Mouse (Mus musculus) right cerebral cortex, postnatal 36 days (tissue): ENCODE results near the gene Tex26.

ENCODE experiments used
- DNase-seq, 2 experiments: peaks; one replicate each; pipeline ENCODE4 v3.0.0; 2022; ENCODE audit warnings: low spot score in 2 of 2, mixed read lengths in 1 of 2

Tex26 gene

GRCm38 (mm10) chr5:149439531-149440179, at the start of gene Tex26:
Gene Tex26, plus strand, starts transcription at chr5:149439660.
- peak; percentile 47 to 51 for DNase-seq

GRCm38 (mm10) chr5:149391574-149392375, 47.7 kb upstream of the Tex26 start:
- no peak for DNase-seq

DNA sequence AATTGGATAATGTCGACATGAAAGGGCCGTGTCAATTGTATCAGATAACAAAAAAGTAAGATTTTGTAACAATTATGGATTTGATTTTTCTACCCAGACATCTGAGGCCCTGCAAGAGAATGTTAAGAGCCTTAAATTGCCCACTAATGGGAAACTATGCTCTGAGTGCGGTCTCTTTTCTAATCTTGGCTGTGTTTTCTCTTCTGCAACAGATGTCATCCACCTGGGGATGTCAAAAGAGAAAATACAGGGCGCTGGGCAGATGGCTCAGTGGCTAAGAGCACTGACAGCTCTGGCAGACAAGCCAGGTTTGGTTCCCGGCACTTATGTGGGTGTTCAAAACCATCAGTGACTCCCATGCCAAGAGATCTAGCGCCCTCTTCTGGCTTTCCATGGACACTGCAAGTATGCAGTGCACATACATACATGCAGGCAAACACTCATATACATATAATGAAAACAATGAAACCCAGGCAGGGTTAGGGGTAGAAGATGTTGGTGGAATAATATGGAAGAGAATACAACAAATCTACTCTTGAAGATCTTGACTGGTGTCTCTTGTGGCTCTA, 47.0 kb upstream of the Tex26 start:
- DNase-seq: no peak

DNA sequence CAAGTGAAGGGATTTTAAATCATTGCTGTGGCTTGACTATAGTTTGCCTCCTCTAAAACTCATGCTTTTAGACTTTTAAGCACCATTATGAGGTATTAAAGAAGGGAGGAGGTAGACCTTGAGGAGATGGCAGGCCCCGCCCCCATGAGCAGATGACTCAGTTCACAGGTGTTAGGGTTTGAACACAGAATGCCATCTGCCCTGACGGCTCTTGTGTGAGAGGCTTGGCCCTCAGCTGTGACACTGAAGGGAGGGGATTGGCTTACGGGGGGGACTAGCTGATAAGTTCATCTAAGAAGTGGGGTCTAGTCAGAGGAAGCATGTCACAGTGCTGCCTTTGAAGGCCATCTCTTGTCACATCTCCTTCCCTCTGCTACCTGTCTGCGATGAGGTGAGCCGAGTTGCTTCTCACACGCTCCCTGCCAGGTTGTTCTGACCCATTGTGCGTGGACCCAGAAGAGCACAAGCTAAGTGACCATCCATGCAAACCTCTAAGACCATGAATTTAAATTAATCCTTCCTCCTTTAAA, 37.9 kb upstream of the Tex26 start:
- no peak for DNase-seq

DNA sequence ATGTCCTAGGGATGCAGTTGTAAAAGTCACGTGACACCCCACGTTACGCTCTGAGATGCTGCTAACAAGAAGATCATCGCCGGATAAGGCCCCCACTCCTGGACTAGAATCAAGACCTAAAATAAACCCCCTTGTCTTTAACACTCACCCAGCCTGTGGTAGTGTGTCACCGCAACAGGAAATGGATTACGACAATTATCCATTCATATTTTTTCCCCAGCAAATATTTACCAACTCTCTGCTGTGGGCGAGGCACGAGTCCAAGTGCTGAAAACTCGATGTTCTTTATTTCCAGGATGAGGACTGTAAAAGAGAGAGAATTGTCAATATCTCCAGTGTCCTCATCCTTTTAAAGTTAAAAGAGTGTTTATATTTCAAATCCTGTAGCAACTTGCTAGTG, 37.4 kb upstream of the Tex26 start:
- no peak for DNase-seq

GRCm38 (mm10) chr5:149403386-149403785, 36.1 kb upstream of the Tex26 start:
- DNase-seq: no peak

DNA sequence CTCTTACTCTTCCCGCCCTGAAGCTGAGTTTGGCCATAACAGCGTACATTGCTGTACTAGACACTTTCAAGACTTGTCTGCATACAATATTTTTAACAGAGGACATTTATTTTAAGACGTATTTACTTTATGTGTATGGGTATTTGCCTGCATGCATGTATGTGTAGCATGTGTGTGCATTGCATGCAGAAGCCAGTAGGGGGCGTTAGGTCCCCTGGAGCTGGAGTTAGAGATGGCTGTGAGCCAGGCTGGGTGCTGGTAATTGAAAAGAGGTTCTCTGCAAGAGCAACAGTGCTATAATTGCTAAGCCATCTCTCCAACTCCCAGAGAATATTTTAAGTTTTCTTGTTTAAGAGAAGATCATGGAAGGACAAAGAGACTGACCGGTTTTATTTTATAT, 34.8 kb upstream of the Tex26 start:
- DNase-seq: no peak

DNA sequence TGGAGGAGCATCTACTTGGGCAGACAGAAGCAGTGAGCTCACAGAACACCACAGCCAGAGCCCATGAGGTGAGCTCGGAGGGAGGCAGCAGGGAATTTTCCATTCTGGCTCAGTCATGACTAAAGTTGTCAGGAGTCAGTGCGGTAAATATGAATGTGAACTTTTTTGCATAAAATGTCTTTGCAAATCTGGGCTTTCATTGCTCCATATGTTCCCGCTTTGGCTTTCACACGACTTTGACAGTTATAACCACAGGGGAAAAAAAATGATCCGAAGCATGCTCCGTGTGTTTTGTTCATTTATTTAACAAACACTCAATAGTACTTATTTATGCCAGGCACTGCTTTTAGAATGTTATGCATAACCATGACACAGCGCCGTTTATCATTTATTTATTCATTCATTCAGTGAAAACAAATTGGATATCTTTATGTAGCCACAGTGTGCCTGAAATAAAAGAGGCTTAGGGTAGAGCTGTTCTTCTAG, 32.6 kb upstream of the Tex26 start:
- DNase-seq: peak; percentile 32 to 82

DNA sequence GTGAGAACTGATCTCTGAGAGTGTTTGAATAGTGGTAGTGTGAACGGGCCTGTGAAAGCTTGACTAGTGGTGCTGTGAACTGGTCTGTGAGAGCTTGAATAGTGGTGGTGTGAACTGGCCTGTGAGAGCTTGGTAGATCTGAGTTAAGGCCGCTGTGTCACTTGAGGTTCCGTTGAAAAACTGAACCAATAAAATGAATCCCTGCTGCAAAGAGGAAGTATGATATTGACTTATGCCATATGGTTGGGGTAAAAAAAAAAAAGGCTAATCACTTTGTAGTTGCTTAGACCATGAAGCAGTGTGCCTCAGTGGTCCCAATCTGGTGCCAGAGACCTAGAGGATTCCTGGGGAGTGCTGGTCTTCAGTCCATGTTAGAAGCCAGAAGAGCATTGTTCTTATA, 30.0 kb upstream of the Tex26 start:
- no peak for DNase-seq

DNA sequence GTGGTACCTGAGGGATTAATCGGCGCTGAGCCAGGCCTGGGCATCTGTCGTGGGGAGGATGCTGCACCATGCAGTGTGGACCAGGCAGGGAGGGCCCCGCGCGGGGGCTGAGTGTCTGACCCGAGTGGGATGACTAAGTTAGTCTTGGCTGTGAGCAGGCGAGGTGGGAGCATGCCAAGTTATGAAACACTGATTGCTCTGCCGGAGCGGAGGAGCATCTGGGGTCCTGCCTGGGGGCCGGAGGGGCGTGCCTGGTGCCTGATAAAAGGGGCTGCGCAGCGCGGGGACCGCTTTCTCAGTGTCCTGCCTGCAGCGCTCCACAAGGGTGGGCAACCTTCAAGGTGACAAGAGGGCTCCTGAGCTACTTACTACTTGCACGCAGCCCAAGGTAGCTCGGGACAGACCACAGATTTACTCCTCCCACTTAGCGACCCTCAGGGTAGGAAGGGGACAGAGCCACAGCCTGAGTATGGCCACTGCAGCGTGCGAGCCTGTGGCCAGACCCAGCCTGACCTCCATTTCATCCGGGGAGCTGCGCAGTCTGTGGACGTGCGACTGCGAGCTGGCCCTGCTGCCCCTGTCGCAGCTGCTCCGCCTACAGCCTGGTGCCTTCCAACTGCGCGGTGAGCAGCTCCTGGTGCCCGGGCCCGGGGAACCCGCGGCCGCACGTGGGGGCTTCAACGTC, 27.8 kb upstream of the Tex26 start, which contains the start of gene Medag:
Gene Medag (plus strand): TSS at position 241 of the 685 bp plus-strand sequence.
- DNase-seq: peak; percentile 58 to 64

DNA sequence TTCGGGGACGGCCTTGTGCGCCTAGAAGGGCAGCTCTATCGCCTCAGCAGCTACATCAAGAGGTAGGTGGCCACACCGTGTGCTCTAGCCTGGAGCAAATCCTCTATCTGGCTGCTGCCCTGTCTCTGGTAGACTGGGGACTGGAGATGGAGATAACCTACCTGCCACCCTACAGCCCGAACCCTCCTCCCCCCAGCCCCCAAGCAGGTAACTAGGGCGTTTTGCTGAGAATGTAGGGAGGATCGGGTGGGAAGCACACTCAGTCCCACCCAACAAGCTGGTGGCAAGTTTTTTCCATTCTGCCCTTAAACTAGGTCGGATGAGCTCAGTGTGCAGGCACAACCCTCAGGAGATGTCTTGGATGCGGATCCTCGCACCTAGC, 27.3 kb upstream of the Tex26 start:
- DNase-seq: peak in 1 of 2 experiments; percentile 28

- DNase-seq: no peak
Measured at GRCm38 (mm10) chr5:149412671-149413070, 26.8 kb upstream of the Tex26 start.

DNA sequence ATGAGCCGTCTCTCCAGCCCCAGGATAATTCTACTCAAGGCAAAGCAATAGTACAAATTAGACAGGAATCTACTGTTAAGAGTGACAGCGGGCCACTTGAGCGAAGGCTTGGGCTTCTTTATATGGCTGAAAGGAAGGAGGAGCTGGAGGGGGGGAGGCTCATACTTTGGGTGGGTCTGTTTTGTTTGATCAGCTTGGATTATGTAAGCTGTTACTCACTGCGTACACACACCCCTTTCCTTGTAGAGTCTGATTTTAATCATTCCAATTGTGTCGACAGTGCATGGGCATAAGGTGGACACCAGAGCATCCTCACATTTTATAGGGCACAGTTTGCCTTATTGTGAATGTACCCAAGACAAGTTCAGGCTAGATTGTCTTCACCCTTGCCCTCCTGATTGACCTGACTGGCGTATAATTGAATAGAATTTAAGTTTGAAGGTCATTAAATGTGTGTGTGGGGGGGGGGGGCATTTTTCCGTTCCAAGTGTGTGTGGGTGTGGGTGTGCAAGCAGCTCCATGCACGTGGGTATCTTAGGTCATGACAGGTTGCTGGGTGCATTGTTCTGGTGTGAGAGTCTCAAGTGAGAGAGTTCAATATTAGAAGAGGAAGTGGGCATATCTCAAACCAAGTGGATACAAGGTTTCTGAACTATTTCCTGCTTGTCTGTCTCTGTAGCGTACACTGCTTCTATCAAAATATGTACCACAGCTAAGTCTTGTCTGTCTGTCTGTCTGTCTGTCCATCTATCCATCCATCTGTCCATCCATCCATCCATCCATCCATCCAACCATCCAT, 24.9 kb upstream of the Tex26 start:
- no peak for DNase-seq

DNA sequence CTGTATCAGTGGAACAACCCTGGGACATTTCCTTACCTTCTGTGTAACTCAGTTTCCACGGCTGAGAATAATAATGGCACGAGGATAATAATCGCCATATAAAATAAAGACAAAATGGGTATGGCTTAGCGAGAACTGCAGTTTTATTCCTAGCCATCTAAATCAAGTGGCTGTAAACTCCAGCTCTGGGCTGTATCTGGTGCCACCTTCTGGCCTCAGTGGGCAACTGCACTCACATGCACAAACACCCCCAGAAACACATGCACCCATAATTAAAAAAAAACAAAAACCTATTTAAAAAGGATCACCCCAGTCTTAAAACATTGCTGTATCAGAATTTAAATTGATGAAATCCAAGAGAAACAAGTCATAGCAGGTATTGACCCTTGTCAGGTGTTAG, 22.1 kb upstream of the Tex26 start:
- no peak for DNase-seq

GRCm38 (mm10) chr5:149426525-149426924, 12.9 kb upstream of the Tex26 start:
- no peak for DNase-seq

DNA sequence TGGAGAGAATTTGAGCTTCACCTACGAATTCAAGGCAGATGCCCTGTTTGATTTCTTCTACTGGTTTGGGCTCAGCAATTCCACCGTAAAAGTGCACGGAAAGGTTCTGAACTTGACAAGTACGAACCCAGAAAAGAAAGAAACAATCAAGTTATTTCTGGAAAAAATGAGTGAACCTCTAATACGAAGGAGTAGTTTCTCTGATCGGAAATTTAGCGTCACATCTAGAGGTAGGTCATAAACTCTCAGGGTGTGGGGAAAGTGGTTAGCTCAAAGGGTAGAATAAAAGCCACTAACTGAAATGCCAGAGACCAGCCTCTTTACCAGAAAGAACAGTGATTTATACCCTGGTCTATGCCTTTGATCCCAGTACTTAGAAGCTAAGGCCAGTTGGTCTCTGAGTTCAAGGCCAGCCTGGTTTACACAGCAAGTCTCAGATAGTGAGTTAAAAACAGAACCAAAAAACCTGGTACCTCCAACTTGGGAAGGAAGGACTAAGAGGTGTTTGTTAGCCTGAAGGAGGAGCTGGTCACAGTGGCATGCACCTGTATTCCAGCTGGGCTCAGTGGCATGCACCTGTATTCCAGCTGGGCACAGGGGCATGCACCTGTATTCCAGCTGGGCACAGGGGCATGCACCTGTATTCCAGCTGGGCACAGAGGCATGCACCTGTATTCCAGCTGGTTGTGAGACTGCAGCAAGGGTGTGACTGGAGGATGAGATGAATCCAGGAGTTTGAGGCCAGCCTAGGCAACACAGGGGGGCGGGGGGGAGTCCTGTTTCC, 12.0 kb upstream of the Tex26 start:
- DNase-seq: no peak

- no peak for DNase-seq
Measured at GRCm38 (mm10) chr5:149428347-149428746, 11.1 kb upstream of the Tex26 start.

DNA sequence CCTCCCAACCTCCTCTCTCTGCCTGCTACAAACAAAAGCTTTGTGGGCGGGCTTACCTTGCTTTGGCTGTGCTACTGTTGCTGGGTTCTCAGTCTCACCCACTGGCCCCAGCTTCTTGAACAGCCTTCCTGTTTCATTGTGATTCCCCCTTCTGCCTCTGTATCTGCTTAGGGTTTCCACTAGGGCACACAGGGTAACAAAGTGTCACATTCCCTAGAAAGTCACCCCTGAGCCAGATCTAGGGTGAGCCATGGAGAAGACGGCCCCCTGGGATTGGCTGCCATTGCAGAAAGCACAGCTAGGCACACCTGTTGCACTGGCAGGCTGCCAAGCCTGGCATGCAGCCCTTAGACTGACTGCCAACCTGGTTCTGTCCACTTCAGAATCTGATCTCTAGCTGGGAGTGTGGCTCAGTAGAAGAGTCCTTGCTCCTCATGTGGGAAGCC, 10.6 kb upstream of the Tex26 start:
- no peak for DNase-seq

- DNase-seq: no peak
Measured at GRCm38 (mm10) chr5:149429541-149429940, 9.9 kb upstream of the Tex26 start.

- no peak for DNase-seq
Measured at GRCm38 (mm10) chr5:149430943-149431342, 8.5 kb upstream of the Tex26 start.
